ENCODE assay signal across 8 mouse cellular contexts in the genomic region with DNA sequence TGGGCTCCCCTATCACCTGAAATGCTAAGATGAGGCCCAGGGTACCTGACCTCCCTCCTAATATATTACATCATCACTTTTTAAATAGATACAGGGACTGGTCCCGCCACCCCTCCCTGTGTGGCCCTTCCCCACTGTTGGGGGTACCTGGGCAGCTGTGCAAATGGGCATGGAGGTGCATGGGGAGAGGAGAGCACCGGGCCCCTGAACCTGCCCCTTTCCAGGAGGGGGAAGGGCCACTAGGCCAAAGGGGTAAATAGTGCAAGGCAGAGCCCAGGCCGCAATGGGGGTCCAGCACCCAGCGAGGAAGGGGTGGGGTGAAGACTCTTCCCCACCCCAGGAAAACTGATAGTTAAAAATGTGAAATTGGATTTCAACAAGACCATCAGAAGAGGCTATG. TPM values are rescaled to one million over a fixed set of nuclear protein-coding genes. Genes with fewer than 3 reads are reported as not detected.
DNase-seq lines count a peak whose midpoint lies in the region; ATAC-seq and TF ChIP-seq lines count a peak whose summit lies in the region.

No protein-coding gene starts in this region.

- H3K27ac ChIP-seq in heart, embryonic 12.5 days (ENCODE audit: poor library complexity, severe bottlenecking), result no peak overlapping the region
- H3K27ac ChIP-seq in forebrain, embryonic 12.5 days, result no peak overlapping the region
- no peak overlapping the region for H3K27ac ChIP-seq in liver, embryonic 12.5 days

- no peak for TF ChIP-seq CTCF in E14TG2a.4 (conservative IDR thresholded peaks at IDR 0.05; ENCODE audit: low read length)

- peaks cover 20% of the 10 kb centered on the region for H3K4me1 ChIP-seq in heart, embryonic 12.5 days (replicated peaks)
- H3K4me1 ChIP-seq in E14TG2a.4 (replicated peaks; ENCODE audit: low read depth, low read length), result peaks cover 90% of the 10 kb centered on the region
- peaks cover 15% of the 10 kb centered on the region for H3K4me1 ChIP-seq in forebrain, embryonic 12.5 days
- peaks cover 32% of the 10 kb centered on the region for H3K4me1 ChIP-seq in liver, embryonic 12.5 days

- H3K27me3 ChIP-seq in heart, embryonic 12.5 days (replicated peaks), result no peaks in the 10 kb centered on the region
- H3K27me3 ChIP-seq in E14TG2a.4 (ENCODE audit: insufficient read depth, low read length), result peaks cover 22% of the 10 kb centered on the region
- H3K27me3 ChIP-seq in forebrain, embryonic 12.5 days, result no peaks in the 10 kb centered on the region
- H3K27me3 ChIP-seq in liver, embryonic 12.5 days (replicated peaks), result peaks cover 7% of the 10 kb centered on the region; the same call in 1 of the 2 replicates

- peak overlapping the region; percentile 81 for H3K4me2 ChIP-seq in heart, embryonic 12.5 days
- peak overlapping the region; percentile 92 for H3K4me2 ChIP-seq in forebrain, embryonic 12.5 days
- H3K4me2 ChIP-seq in liver, embryonic 12.5 days, result peak overlapping the region; percentile 78

- WGBS in heart, embryonic 12.5 days, result 63% methylated on average over 4 of the region's 4 CpGs
- WGBS in forebrain, embryonic 12.5 days, result 63% methylated on average over 4 of the region's 4 CpGs
- WGBS in liver, embryonic 12.5 days (ENCODE audit: insufficient replicate concordance), result 72% methylated on average over 4 of the region's 4 CpGs

- no peak for DNase-seq in heart, postnatal 25 days (ENCODE audit: low spot score)
- DNase-seq in B cell, adult 2 months, result no peak
- DNase-seq in spleen, postnatal 14 days (ENCODE audit: low spot score in 2 of 2), result no peak
- DNase-seq in frontal cortex, postnatal 36 days (ENCODE audit: low spot score in 2 of 2), result no peak

- intact Hi-C loops in heart, postnatal 25 days (cut with DNase I), result loop anchor here (1.0 kb wide), 1 partner anchor 106 kb away; no protein-coding TSS in a partner anchor

- H3K4me3 ChIP-seq in heart, embryonic 12.5 days, result no peak overlapping the region
- H3K4me3 ChIP-seq in E14TG2a.4 (replicated peaks; ENCODE audit: low read length), result peak overlapping the region; percentile 78
- 0 out of 2 replicates have a peak overlapping the region, but pooled peaks have one; percentile 61 for H3K4me3 ChIP-seq in forebrain, embryonic 12.5 days (replicated peaks)
- H3K4me3 ChIP-seq in liver, embryonic 12.5 days, result no peak overlapping the region

- ATAC-seq in heart, embryonic 12.5 days (ENCODE audit: insufficient number of reproducible peaks, low FRiP score), result peak; percentile 6; the same call in 1 of the 2 replicates
- ATAC-seq in forebrain, embryonic 12.5 days (ENCODE audit: low FRiP score), result no peak; the same call in none of the 2 replicates
- ATAC-seq in liver, embryonic 12.5 days, result no peak

- 0 out of 2 replicates have a peak overlapping the region, but pooled peaks have one; percentile 4 for H3K9ac ChIP-seq in heart, embryonic 12.5 days
- no peak overlapping the region for H3K9ac ChIP-seq in forebrain, embryonic 12.5 days
- H3K9ac ChIP-seq in liver, embryonic 12.5 days, result no peak overlapping the region

- no peaks in the 10 kb centered on the region for H3K9me3 ChIP-seq in heart, embryonic 12.5 days (replicated peaks)
- H3K9me3 ChIP-seq in E14TG2a.4 (ENCODE audit: low read length), result no peaks in the 10 kb centered on the region
- no peaks in the 10 kb centered on the region for H3K9me3 ChIP-seq in forebrain, embryonic 12.5 days
- no peaks in the 10 kb centered on the region for H3K9me3 ChIP-seq in liver, embryonic 12.5 days (replicated peaks)

- peaks cover 23% of the 10 kb centered on the region for H3K36me3 ChIP-seq in heart, embryonic 12.5 days
- H3K36me3 ChIP-seq in E14TG2a.4 (ENCODE audit: insufficient read depth, low read length), result peaks cover 18% of the 10 kb centered on the region
- no peaks in the 10 kb centered on the region for H3K36me3 ChIP-seq in forebrain, embryonic 12.5 days (replicated peaks)
- peaks cover 20% of the 10 kb centered on the region for H3K36me3 ChIP-seq in liver, embryonic 12.5 days

RNA-seq across cellular contexts. Expression of a gene that starts 12.8 kb away (rescaled TPM):
- polyA plus RNA-seq in heart, embryonic 12.5 days (2016; fragmentation: Nextera tagmentation; extraction: Ambion mirVana), result 0.09 TPM in 1 of 2 replicates, not detected in the other
- total RNA-seq in heart, postnatal 25 days (2021), result not detected
- 0.36 and 0.54 TPM in 2 replicates for polyA plus RNA-seq in forebrain, embryonic 12.5 days (2016; fragmentation: Nextera tagmentation; extraction: Ambion mirVana)
- not detected in 2 replicates for polyA plus RNA-seq in liver, embryonic 12.5 days (2016; fragmentation: Nextera tagmentation; extraction: Ambion mirVana)

RNA-seq across cellular contexts. Expression of a gene that starts 16.1 kb away (rescaled TPM):
- not detected in 2 replicates for polyA plus RNA-seq in heart, embryonic 12.5 days (2016; fragmentation: Nextera tagmentation; extraction: Ambion mirVana)
- total RNA-seq in heart, postnatal 25 days (2021), result not detected
- polyA plus RNA-seq in forebrain, embryonic 12.5 days (2016; fragmentation: Nextera tagmentation; extraction: Ambion mirVana), result 0.13 and 0.22 TPM in 2 replicates
- polyA plus RNA-seq in liver, embryonic 12.5 days (2016; fragmentation: Nextera tagmentation; extraction: Ambion mirVana), result 0.05 and 0.06 TPM in 2 replicates

RNA-seq across cellular contexts. Expression of a gene that starts 16.7 kb away (rescaled TPM):
- polyA plus RNA-seq in heart, embryonic 12.5 days (2016; fragmentation: Nextera tagmentation; extraction: Ambion mirVana), result 1.6 and 1.8 TPM in 2 replicates
- 10 to 100 TPM; 20.6 to 25.1 TPM for total RNA-seq in heart, postnatal 25 days (2021)
- polyA plus RNA-seq in forebrain, embryonic 12.5 days (2016; fragmentation: Nextera tagmentation; extraction: Ambion mirVana), result 0.45 and 0.62 TPM in 2 replicates
- 1.2 and 1.6 TPM in 2 replicates for polyA plus RNA-seq in liver, embryonic 12.5 days (2016; fragmentation: Nextera tagmentation; extraction: Ambion mirVana)

RNA-seq across cellular contexts. Expression of a gene that starts 24.8 kb away (rescaled TPM):
- 0.54 TPM in 1 of 2 replicates, not detected in the other for polyA plus RNA-seq in heart, embryonic 12.5 days (2016; fragmentation: Nextera tagmentation; extraction: Ambion mirVana)
- under 1 TPM; 0.23 to 0.59 TPM for total RNA-seq in heart, postnatal 25 days (2021)
- 0.24 and 2.0 TPM in 2 replicates for polyA plus RNA-seq in forebrain, embryonic 12.5 days (2016; fragmentation: Nextera tagmentation; extraction: Ambion mirVana)
- not detected in 2 replicates for polyA plus RNA-seq in liver, embryonic 12.5 days (2016; fragmentation: Nextera tagmentation; extraction: Ambion mirVana)

RNA-seq across cellular contexts. Expression of a gene that starts 28.0 kb away (rescaled TPM):
- 47.2 and 55.5 TPM in 2 replicates for polyA plus RNA-seq in heart, embryonic 12.5 days (2016; fragmentation: Nextera tagmentation; extraction: Ambion mirVana)
- 10 to 100 TPM; 52.7 to 68.7 TPM for total RNA-seq in heart, postnatal 25 days (2021)
- polyA plus RNA-seq in forebrain, embryonic 12.5 days (2016; fragmentation: Nextera tagmentation; extraction: Ambion mirVana), result 22.7 and 28.2 TPM in 2 replicates
- 14.1 and 14.5 TPM in 2 replicates for polyA plus RNA-seq in liver, embryonic 12.5 days (2016; fragmentation: Nextera tagmentation; extraction: Ambion mirVana)

Comparison
In these comparisons a context has a peak if more than half of its experiments do, and no peak if none do; other contexts are left out.
1. H3K4me3 ChIP-seq: peak in E14TG2a.4 (single experiment) and forebrain, embryonic 12.5 days (single experiment); none in heart, embryonic 12.5 days (single experiment) and liver, embryonic 12.5 days (single experiment).
2. Peak in every context shown above with its lines, with median percentiles within 50 percentile points of each other: H3K4me2 ChIP-seq.